Mouse (Mus musculus): ENCODE results near the gene Orm2. TPM values are rescaled to one million over a fixed set of nuclear protein-coding genes. Genes with fewer than 3 reads are reported as not detected.
A peak's percentile ranks its signal among the peaks of the same experiment; 100 is the strongest.
"Not testable (repeated sequence)": the region's sequence is repeated elsewhere in the genome, so short reads cannot be mapped to it uniquely, and the experiment has no call there.

Orm2 gene
- polyA plus RNA-seq (2011; ENCODE audit: insufficient read depth, insufficient read length, low replicate concordance, missing spikeins): not detected in 2 replicates

GRCm38 (mm10) chr4:63362150-63362549 is at the start of gene Orm2:
TSS of gene Orm2 (plus strand) at chr4:63362449.
- Histone ChIP-seq H3K27ac (ENCODE audit: control insufficient read depth, insufficient read depth, low read depth, low read length, poor library complexity) (no peak within 1 kb of the TSS), H3K4me1 (ENCODE audit: control insufficient read depth, insufficient read depth, low read length) (no peaks in the 10 kb centered on the region), H3K4me3 (replicated peaks; ENCODE audit: control insufficient read depth, low read depth, low read length) (no peak within 1 kb of the TSS)
- no peak for TF ChIP-seq POLR2A (IDR thresholded peaks at IDR 0.05; ENCODE audit: borderline replicate concordance, control insufficient read depth, low read depth, low read length)
- no peak for TF ChIP-seq CTCF (IDR thresholded peaks at IDR 0.05; ENCODE audit: control insufficient read depth, insufficient read depth, low read length)
- WGBS: 58% methylated on average over 5 of the region's 5 CpGs

GRCm38 (mm10) chr4:63314063-63314462 is 48.2 kb upstream of the Orm2 start:
- WGBS: 76% methylated on average over 5 of the region's 5 CpGs
- Histone ChIP-seq H3K4me1 (ENCODE audit: control insufficient read depth, insufficient read depth, low read length) (no peaks in the 10 kb centered on the region), H3K4me3 (replicated peaks; ENCODE audit: control insufficient read depth, low read depth, low read length) (no peak overlapping the region), H3K27ac (ENCODE audit: control insufficient read depth, insufficient read depth, low read depth, low read length, poor library complexity) (no peak overlapping the region)
- no peak for TF ChIP-seq POLR2A (IDR thresholded peaks at IDR 0.05; ENCODE audit: borderline replicate concordance, control insufficient read depth, low read depth, low read length)
- no peak for TF ChIP-seq CTCF (IDR thresholded peaks at IDR 0.05; ENCODE audit: control insufficient read depth, insufficient read depth, low read length)

GRCm38 (mm10) chr4:63316076-63316746 is 46.0 kb upstream of the Orm2 start:
- WGBS: 48% methylated on average over 9 of the region's 9 CpGs
- Histone ChIP-seq H3K27ac (ENCODE audit: control insufficient read depth, insufficient read depth, low read depth, low read length, poor library complexity) (no peak overlapping the region), H3K4me1 (ENCODE audit: control insufficient read depth, insufficient read depth, low read length) (no peaks in the 10 kb centered on the region), H3K4me3 (replicated peaks; ENCODE audit: control insufficient read depth, low read depth, low read length) (no peak overlapping the region)
- TF ChIP-seq POLR2A (IDR thresholded peaks at IDR 0.05; ENCODE audit: borderline replicate concordance, control insufficient read depth, low read depth, low read length): no peak
- no peak for TF ChIP-seq CTCF (IDR thresholded peaks at IDR 0.05; ENCODE audit: control insufficient read depth, insufficient read depth, low read length)

- H3K4me3 ChIP-seq (replicated peaks; ENCODE audit: control insufficient read depth, low read depth, low read length); H3K27ac ChIP-seq (ENCODE audit: control insufficient read depth, insufficient read depth, low read depth, low read length, poor library complexity); H3K4me1 ChIP-seq (ENCODE audit: control insufficient read depth, insufficient read depth, low read length): not testable (repeated sequence)
- TF ChIP-seq CTCF (IDR thresholded peaks at IDR 0.05; ENCODE audit: control insufficient read depth, insufficient read depth, low read length): peak; percentile 61
- 25% methylated on average over 3 of the region's 3 CpGs for WGBS
Measured at GRCm38 (mm10) chr4:63319566-63319965, 42.7 kb upstream of the Orm2 start.

- H3K4me3 ChIP-seq (replicated peaks; ENCODE audit: control insufficient read depth, low read depth, low read length): no peak overlapping the region
- H3K27ac ChIP-seq (ENCODE audit: control insufficient read depth, insufficient read depth, low read depth, low read length, poor library complexity): no peak overlapping the region
- TF ChIP-seq POLR2A (IDR thresholded peaks at IDR 0.05; ENCODE audit: borderline replicate concordance, control insufficient read depth, low read depth, low read length): no peak
- TF ChIP-seq CTCF (IDR thresholded peaks at IDR 0.05; ENCODE audit: control insufficient read depth, insufficient read depth, low read length): no peak
- 0 out of 2 replicates have a peak, but pooled peaks cover 2% of the 10 kb centered on the region for H3K4me1 ChIP-seq (ENCODE audit: control insufficient read depth, insufficient read depth, low read length)
- 83% methylated on average over 8 of the region's 8 CpGs for WGBS
Measured at GRCm38 (mm10) chr4:63323275-63323815, 38.9 kb upstream of the Orm2 start.

GRCm38 (mm10) chr4:63333403-63333802 is 28.8 kb upstream of the Orm2 start:
- Histone ChIP-seq H3K4me3 (replicated peaks; ENCODE audit: control insufficient read depth, low read depth, low read length) (no peak overlapping the region), H3K4me1 (ENCODE audit: control insufficient read depth, insufficient read depth, low read length) (no peaks in the 10 kb centered on the region; the same call in 1 of the 2 replicates), H3K27ac (ENCODE audit: control insufficient read depth, insufficient read depth, low read depth, low read length, poor library complexity) (no peak overlapping the region)
- WGBS: 93% methylated on average over 4 of the region's 4 CpGs
- TF ChIP-seq POLR2A (IDR thresholded peaks at IDR 0.05; ENCODE audit: borderline replicate concordance, control insufficient read depth, low read depth, low read length) (no peak), CTCF (IDR thresholded peaks at IDR 0.05; ENCODE audit: control insufficient read depth, insufficient read depth, low read length) (no peak)

- Histone ChIP-seq H3K4me1 (ENCODE audit: control insufficient read depth, insufficient read depth, low read length) (no peaks in the 10 kb centered on the region), H3K4me3 (replicated peaks; ENCODE audit: control insufficient read depth, low read depth, low read length) (no peak overlapping the region), H3K27ac (ENCODE audit: control insufficient read depth, insufficient read depth, low read depth, low read length, poor library complexity) (no peak overlapping the region)
- TF ChIP-seq POLR2A (IDR thresholded peaks at IDR 0.05; ENCODE audit: borderline replicate concordance, control insufficient read depth, low read depth, low read length) (no peak), CTCF (IDR thresholded peaks at IDR 0.05; ENCODE audit: control insufficient read depth, insufficient read depth, low read length) (no peak)
- 78% methylated on average over 3 of the region's 3 CpGs for WGBS
Measured at GRCm38 (mm10) chr4:63338414-63339076, 23.7 kb upstream of the Orm2 start.

- H3K4me3 ChIP-seq (replicated peaks; ENCODE audit: control insufficient read depth, low read depth, low read length): no peak overlapping the region
- TF ChIP-seq CTCF (IDR thresholded peaks at IDR 0.05; ENCODE audit: control insufficient read depth, insufficient read depth, low read length) (no peak), POLR2A (IDR thresholded peaks at IDR 0.05; ENCODE audit: borderline replicate concordance, control insufficient read depth, low read depth, low read length) (no peak)
- 55% methylated on average over 4 of the region's 4 CpGs for WGBS
- no peak overlapping the region for H3K27ac ChIP-seq (ENCODE audit: control insufficient read depth, insufficient read depth, low read depth, low read length, poor library complexity)
- H3K4me1 ChIP-seq (ENCODE audit: control insufficient read depth, insufficient read depth, low read length): peaks cover 4% of the 10 kb centered on the region; the same call in 1 of the 2 replicates
Measured at GRCm38 (mm10) chr4:63342491-63342890, 19.8 kb upstream of the Orm2 start.

Measured in bone marrow, adult 2 months (tissue).